Mouse (Mus musculus) stomach, postnatal 0 days (tissue): Measurements from ENCODE around the gene Hsd17b13. TPM values are rescaled to one million over a fixed set of nuclear protein-coding genes. Genes with fewer than 3 reads are reported as not detected.

Experiments
- ATAC-seq: fragments of 200-750 bp; cut with Nextera tagmentation; 2 replicates; pipeline ENCODE4 v1.8.0; 2017; ENCODE audit not compliant: low FRiP score, low TSS enrichment
- DNase-seq: peaks from one replicate; pipeline ENCODE4 v3.0.0-alpha.2; 2016; ENCODE audit warnings: low spot score
- H3K27ac ChIP-seq: fragments of 300-500 bp; sonication (generic); replicated peaks from 2 replicates; pipeline ENCODE4 v1.5.1; 2014; ENCODE audit warnings: mild to moderate bottlenecking, control low read depth
- H3K27me3 ChIP-seq: fragments of 300-500 bp; sonication (generic); 2 replicates; pipeline ENCODE4 v1.6.1; 2014; ENCODE audit warnings: low read length; ENCODE audit not compliant: control insufficient read depth, insufficient read depth
- H3K36me3 ChIP-seq: fragments of 300-500 bp; sonication (generic); 2 replicates; pipeline ENCODE4 v1.6.1; 2014; ENCODE audit warnings: low read length, mixed read lengths; ENCODE audit not compliant: control insufficient read depth, insufficient read depth
- H3K4me1 ChIP-seq: fragments of 300-500 bp; sonication (generic); replicated peaks from 2 replicates; pipeline ENCODE4 v1.6.1; 2014; ENCODE audit warnings: antibody characterized with exemption; ENCODE audit not compliant: control insufficient read depth, insufficient read depth
- H3K4me2 ChIP-seq: fragments of 300-500 bp; sonication (generic); replicated peaks from 2 replicates; pipeline ENCODE4 v1.6.1; 2014; ENCODE audit warnings: low read depth, mild to moderate bottlenecking, control low read depth, moderate library complexity
- H3K4me3 ChIP-seq: fragments of 300-500 bp; sonication (generic); 2 replicates; pipeline ENCODE4 v1.5.1; 2014; ENCODE audit warnings: low read depth, low read length, control low read depth
- H3K9ac ChIP-seq: fragments of 300-500 bp; sonication (generic); 2 replicates; pipeline ENCODE4 v1.6.1; 2014; ENCODE audit warnings: mild to moderate bottlenecking, low read length, control low read depth, mixed read lengths
- H3K9me3 ChIP-seq: fragments of 300-500 bp; sonication (generic); 2 replicates; pipeline ENCODE4 v1.6.1; 2016; ENCODE audit warnings: low read length; ENCODE audit not compliant: control insufficient read depth
- CTCF ChIP-seq: IDR thresholded peaks from 2 replicates; pipeline ENCODE4 v1.5.1; 2016; ENCODE audit warnings: antibody characterized with exemption, low read depth, mild to moderate bottlenecking, moderate library complexity
- EP300 ChIP-seq: optimal IDR thresholded peaks from 2 replicates; pipeline ENCODE3; 2016; ENCODE audit warnings: antibody characterized with exemption
- WGBS: fragments of 180-500 bp; shearing (Covaris S2); extraction: QIAGEN DNeasy Blood & Tissue Kit; methylation state at CpG from one replicate; pipeline ENCODE4 v1.1.7; 2014; 5-methylcytosine and 5-hydroxymethylcytosine counted together
- polyA plus RNA-seq: library from polyadenylated mRNA; unstranded; fragments of >200 nt; fragmentation: Nextera tagmentation; extraction: Ambion mirVana; gene quantifications from 2 replicates; pipeline ENCODE4 v1.2.1, GENCODE M21; 2015

The Hsd17b13 gene
- polyA plus RNA-seq, 1 experiment from 2014 or later, result 3.2 TPM

- H3K9me3 ChIP-seq, result no peaks in the 10 kb centered on the region
- no peak for TF ChIP-seq EP300
- no peak for TF ChIP-seq CTCF
- H3K4me1 ChIP-seq, result no peaks in the 10 kb centered on the region
- no peak overlapping the region for H3K9ac ChIP-seq
- H3K4me2 ChIP-seq, result no peak overlapping the region
- WGBS, result 60% methylated on average over 3 of the region's 3 CpGs
- no peak for DNase-seq
- no peaks in the 10 kb centered on the region for H3K27me3 ChIP-seq
- no peak for ATAC-seq
- no peak overlapping the region for H3K4me3 ChIP-seq
- H3K27ac ChIP-seq, result no peak overlapping the region
- H3K36me3 ChIP-seq, result no peaks in the 10 kb centered on the region
Observed at GRCm38 (mm10) chr5:103918233-103918632, 59.0 kb downstream of the Hsd17b13 start.

GRCm38 (mm10) chr5:103917357-103917895, 59.8 kb downstream of the Hsd17b13 start:
- Histone ChIP-seq H3K27ac (no peak overlapping the region), H3K4me3 (no peak overlapping the region), H3K4me2 (no peak overlapping the region), H3K9ac (no peak overlapping the region), H3K9me3 (no peaks in the 10 kb centered on the region), H3K36me3 (no peaks in the 10 kb centered on the region), H3K4me1 (no peaks in the 10 kb centered on the region), H3K27me3 (no peaks in the 10 kb centered on the region)
- ATAC-seq (peak; percentile 8; the same call in 1 of the 2 replicates), DNase-seq (no peak)
- TF ChIP-seq CTCF (peak; percentile 35), EP300 (no peak)
- WGBS, result 60% methylated on average over 8 of the region's 8 CpGs

- Histone ChIP-seq H3K27ac (no peak overlapping the region), H3K9me3 (no peaks in the 10 kb centered on the region), H3K4me2 (no peak overlapping the region), H3K4me1 (no peaks in the 10 kb centered on the region), H3K36me3 (no peaks in the 10 kb centered on the region), H3K9ac (no peak overlapping the region), H3K4me3 (no peak overlapping the region), H3K27me3 (no peaks in the 10 kb centered on the region)
- 49% methylated on average over 12 of the region's 12 CpGs for WGBS
- TF ChIP-seq EP300 (no peak), CTCF (no peak)
- DNase-seq (peak; percentile 74), ATAC-seq (peak; percentile 72; the same call in 1 of the 2 replicates)
Observed at GRCm38 (mm10) chr5:103916595-103917356, 60.4 kb downstream of the Hsd17b13 start.

- H3K4me3 ChIP-seq, result no peak overlapping the region
- H3K27me3 ChIP-seq, result no peaks in the 10 kb centered on the region
- no peak for TF ChIP-seq EP300
- peak; percentile 65 for TF ChIP-seq CTCF
- no peak for ATAC-seq
- H3K9ac ChIP-seq, result no peak overlapping the region
- no peak for DNase-seq
- H3K9me3 ChIP-seq, result no peaks in the 10 kb centered on the region
- 58% methylated on average over 11 of the region's 11 CpGs for WGBS
- H3K4me2 ChIP-seq, result no peak overlapping the region
- no peaks in the 10 kb centered on the region for H3K4me1 ChIP-seq
- H3K27ac ChIP-seq, result no peak overlapping the region
- no peaks in the 10 kb centered on the region for H3K36me3 ChIP-seq
Observed at GRCm38 (mm10) chr5:103914335-103915226, 62.6 kb downstream of the Hsd17b13 start.

GRCm38 (mm10) chr5:103913150-103913549, 64.1 kb downstream of the Hsd17b13 start:
- Histone ChIP-seq H3K9me3 (no peaks in the 10 kb centered on the region), H3K36me3 (no peaks in the 10 kb centered on the region), H3K27ac (no peak overlapping the region), H3K4me3 (no peak overlapping the region), H3K9ac (no peak overlapping the region), H3K4me1 (no peaks in the 10 kb centered on the region), H3K4me2 (no peak overlapping the region), H3K27me3 (no peaks in the 10 kb centered on the region)
- 58% methylated on average over 4 of the region's 4 CpGs for WGBS
- DNase-seq (no peak), ATAC-seq (no peak)
- TF ChIP-seq CTCF (no peak), EP300 (no peak)
